Comparison of ENCODE assay signal across 8 mouse cellular contexts in the genomic region with DNA sequence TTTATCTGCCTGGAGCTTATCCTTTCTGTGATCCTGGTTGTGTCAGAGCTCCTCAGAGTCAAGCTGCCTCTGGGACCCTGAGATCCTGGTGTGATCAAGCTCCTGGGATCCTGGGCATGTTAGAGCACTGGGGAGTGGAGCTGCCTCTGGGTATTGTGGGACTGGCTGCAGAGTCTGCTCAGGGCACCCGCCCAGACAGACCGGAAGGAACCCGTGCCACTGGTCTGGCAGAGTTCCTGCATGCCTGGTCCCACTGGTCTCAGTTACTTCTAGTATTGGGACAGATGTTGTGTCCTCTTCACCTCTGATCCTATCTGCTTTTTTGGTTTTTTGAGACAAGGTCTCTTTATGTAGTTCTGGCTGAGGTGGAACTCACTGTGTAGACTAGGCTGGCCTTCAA. TPM values are rescaled to one million over a fixed set of nuclear protein-coding genes. Genes with fewer than 3 reads are reported as not detected.
DNase-seq lines count a peak whose midpoint lies in the region; ATAC-seq and TF ChIP-seq lines count a peak whose summit lies in the region.

No protein-coding gene starts in this region.

- no peak for TF ChIP-seq CTCF in forebrain, postnatal 0 days (IDR thresholded peaks at IDR 0.05; ENCODE audit: low read depth)

- H3K27ac ChIP-seq in liver, embryonic 13.5 days = peak overlapping the region; percentile 50; the same call in 1 of the 2 replicates
- no peak overlapping the region for H3K27ac ChIP-seq in forebrain, postnatal 0 days (ENCODE audit: low read depth, low read length)
- H3K27ac ChIP-seq in forebrain, embryonic 10.5 days = no peak overlapping the region

- ATAC-seq in liver, embryonic 13.5 days (ENCODE audit: low read depth) = no peak
- ATAC-seq in erythroid progenitor cell, adult 5-6 weeks (replicated peaks; ENCODE audit: low FRiP score, poor library complexity, severe bottlenecking) = peak; percentile 39; the same call in 1 of the 2 replicates
- no peak for ATAC-seq in forebrain, postnatal 0 days

- H3K9ac ChIP-seq in liver, embryonic 13.5 days = peak overlapping the region; percentile 15; the same call in 1 of the 2 replicates
- no peak overlapping the region for H3K9ac ChIP-seq in forebrain, postnatal 0 days

- H3K4me3 ChIP-seq in liver, embryonic 13.5 days (replicated peaks) = no peak overlapping the region
- no peak overlapping the region for H3K4me3 ChIP-seq in forebrain, postnatal 0 days (ENCODE audit: low read depth, low read length)
- H3K4me3 ChIP-seq in forebrain, embryonic 10.5 days = no peak overlapping the region

- no peak overlapping the region for H3K4me2 ChIP-seq in liver, embryonic 13.5 days
- H3K4me2 ChIP-seq in forebrain, postnatal 0 days (ENCODE audit: low read depth) = no peak overlapping the region

- H3K9me3 ChIP-seq in liver, embryonic 13.5 days (replicated peaks) = no peaks in the 10 kb centered on the region
- no peaks in the 10 kb centered on the region for H3K9me3 ChIP-seq in forebrain, postnatal 0 days (ENCODE audit: low read length)
- H3K9me3 ChIP-seq in forebrain, embryonic 10.5 days = peaks cover 7% of the 10 kb centered on the region; the same call in 1 of the 2 replicates

- H3K27me3 ChIP-seq in liver, embryonic 13.5 days = no peaks in the 10 kb centered on the region
- H3K27me3 ChIP-seq in forebrain, postnatal 0 days (ENCODE audit: insufficient read depth, low read length) = no peaks in the 10 kb centered on the region
- H3K27me3 ChIP-seq in forebrain, embryonic 10.5 days (ENCODE audit: poor library complexity, severe bottlenecking) = no peaks in the 10 kb centered on the region

- DNase-seq in gastrocnemius, adult 18-20 months (ENCODE audit: low spot score) = peak; percentile 22
- no peak for DNase-seq in gastrocnemius, postnatal 4 days (ENCODE audit: low spot score in 2 of 2)
- DNase-seq in liver, embryonic 13.5 days = peak; percentile 9
- no peak for DNase-seq in liver
- peak; percentile 75 for DNase-seq in lung, postnatal 36 days
- DNase-seq in forebrain, postnatal 0 days = no peak
- no peak for DNase-seq in forebrain, embryonic 10.5 days (ENCODE audit: extremely low spot score, low spot score)

- H3K36me3 ChIP-seq in liver, embryonic 13.5 days = no peaks in the 10 kb centered on the region
- H3K36me3 ChIP-seq in forebrain, postnatal 0 days (ENCODE audit: insufficient read depth) = no peaks in the 10 kb centered on the region
- H3K36me3 ChIP-seq in forebrain, embryonic 10.5 days (replicated peaks) = peaks cover 9% of the 10 kb centered on the region

- WGBS in liver, embryonic 13.5 days (ENCODE audit: insufficient replicate concordance) = 58% methylated on average over 3 of the region's 3 CpGs
- 86% methylated on average over 3 of the region's 3 CpGs for WGBS in forebrain, postnatal 0 days
- 93% methylated on average over 3 of the region's 3 CpGs for WGBS in forebrain, embryonic 10.5 days

- peaks cover 15% of the 10 kb centered on the region for H3K4me1 ChIP-seq in liver, embryonic 13.5 days (replicated peaks)
- no peaks in the 10 kb centered on the region for H3K4me1 ChIP-seq in forebrain, postnatal 0 days (ENCODE audit: insufficient read depth)
- H3K4me1 ChIP-seq in forebrain, embryonic 10.5 days = peaks cover 2% of the 10 kb centered on the region; the same call in 1 of the 2 replicates

RNA-seq across cellular contexts. Expression of a gene that starts 14.4 kb away (rescaled TPM):
- under 1 TPM; 0.09 to 0.27 TPM for total RNA-seq in gastrocnemius, adult 18-20 months (2021)
- total RNA-seq in gastrocnemius, postnatal 4 days (2021) = 1 to 10 TPM in 1 of 2 experiments, under 1 TPM in 1; 0.83 to 1.1 TPM
- 0.37 and 0.44 TPM in 2 replicates for polyA plus RNA-seq in liver, embryonic 13.5 days (2015; fragmentation: Nextera tagmentation; extraction: Ambion mirVana)
- total RNA-seq in erythroid progenitor cell, adult 5-6 weeks (2015; ENCODE audit: low replicate concordance) = 0.42 and 1.8 TPM in 2 replicates
- total RNA-seq in erythroid progenitor cell, adult 5-6 weeks (2017; ENCODE audit: low replicate concordance) = 0.61 and 2.6 TPM in 2 replicates
- 1.9 and 2.5 TPM in 2 replicates for total RNA-seq in forebrain, postnatal 0 days (2014; rRNA removed)
- polyA plus RNA-seq in forebrain, postnatal 0 days (2015; fragmentation: Nextera tagmentation; extraction: Ambion mirVana) = 0.10 and 0.47 TPM in 2 replicates
- 1.4 TPM in 2 replicates for polyA plus RNA-seq in forebrain, embryonic 10.5 days (2016; fragmentation: Nextera tagmentation; extraction: Ambion mirVana)

RNA-seq across cellular contexts. Expression of a gene that starts 25.3 kb away (rescaled TPM):
- total RNA-seq in gastrocnemius, adult 18-20 months (2021) = 100 to 1,000 TPM; 105 to 128 TPM
- total RNA-seq in gastrocnemius, postnatal 4 days (2021) = 10 to 100 TPM; 49.2 to 53.4 TPM
- 5.9 and 6.3 TPM in 2 replicates for polyA plus RNA-seq in liver, embryonic 13.5 days (2015; fragmentation: Nextera tagmentation; extraction: Ambion mirVana)
- 12.3 and 22.6 TPM in 2 replicates for total RNA-seq in erythroid progenitor cell, adult 5-6 weeks (2015; ENCODE audit: low replicate concordance)
- total RNA-seq in erythroid progenitor cell, adult 5-6 weeks (2017; ENCODE audit: low replicate concordance) = 9.0 and 23.0 TPM in 2 replicates
- 22.3 and 29.4 TPM in 2 replicates for total RNA-seq in forebrain, postnatal 0 days (2014; rRNA removed)
- 11.5 and 16.5 TPM in 2 replicates for polyA plus RNA-seq in forebrain, postnatal 0 days (2015; fragmentation: Nextera tagmentation; extraction: Ambion mirVana)
- 16.5 and 18.7 TPM in 2 replicates for polyA plus RNA-seq in forebrain, embryonic 10.5 days (2016; fragmentation: Nextera tagmentation; extraction: Ambion mirVana)

Comparison
In these comparisons a context has a peak if more than half of its experiments do, and no peak if none do; other contexts are left out.
1. DNase-seq: peak in gastrocnemius, adult 18-20 months (single experiment), liver, embryonic 13.5 days (single experiment) and lung, postnatal 36 days (single experiment); none in gastrocnemius, postnatal 4 days (0 of 2), liver (single experiment), forebrain, postnatal 0 days (single experiment) and forebrain, embryonic 10.5 days (single experiment).